Mouse (Mus musculus): Measurements from ENCODE around the gene Kif23.

Kif23 gene

DNA sequence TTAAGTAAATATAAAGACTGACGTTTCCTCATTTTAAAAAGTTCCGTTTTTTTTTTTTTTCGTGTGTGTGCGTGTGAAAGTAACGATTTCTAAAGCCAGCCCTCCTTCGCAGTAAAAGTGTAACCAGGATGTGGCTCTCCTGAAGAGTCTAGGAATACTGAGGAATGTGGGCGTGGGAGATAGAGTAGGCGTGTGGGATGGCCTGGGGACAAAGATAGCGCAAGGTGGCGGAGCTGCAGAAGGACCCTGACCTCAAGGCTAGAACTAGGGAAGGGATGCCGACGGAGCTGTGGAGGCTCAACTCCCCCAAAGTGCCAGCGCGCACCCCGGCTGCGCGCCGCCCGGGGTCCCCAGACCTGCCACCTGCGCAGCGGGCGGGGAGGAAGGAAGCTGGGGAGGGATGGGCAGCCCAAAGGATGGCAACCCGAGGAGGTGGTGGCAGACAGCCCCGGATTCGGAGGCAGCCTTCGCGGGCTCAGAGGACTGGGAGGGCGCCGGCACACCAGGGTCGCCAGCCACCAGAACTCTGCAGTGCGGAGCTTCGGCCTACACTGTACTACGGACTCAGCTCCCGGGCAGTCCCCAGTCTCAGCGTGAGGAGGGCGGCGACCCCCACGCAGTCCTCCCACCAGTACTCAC is 482 bp downstream of the Kif23 start:
- peak; percentile 28 for DNase-seq

DNA sequence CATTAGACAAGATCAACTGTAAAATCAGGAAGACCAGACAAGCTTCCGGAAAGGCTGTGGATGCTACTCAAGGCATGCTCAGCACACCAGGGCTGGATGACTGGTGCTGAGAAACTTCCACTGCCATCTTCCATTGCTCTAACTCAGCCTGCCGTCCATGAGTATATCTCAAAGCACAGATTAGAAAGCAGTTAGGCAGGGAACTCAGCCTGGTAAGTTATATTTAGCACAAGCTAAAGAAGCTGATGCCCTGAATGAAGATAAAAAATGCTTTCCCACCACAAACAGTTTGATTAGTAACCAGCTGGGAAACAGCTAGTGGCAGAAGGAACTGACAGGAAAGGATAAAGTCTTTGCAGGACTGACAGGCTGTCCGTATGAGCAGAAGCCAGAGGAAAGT is 5.5 kb downstream of the Kif23 start:
- no peak for DNase-seq

DNA sequence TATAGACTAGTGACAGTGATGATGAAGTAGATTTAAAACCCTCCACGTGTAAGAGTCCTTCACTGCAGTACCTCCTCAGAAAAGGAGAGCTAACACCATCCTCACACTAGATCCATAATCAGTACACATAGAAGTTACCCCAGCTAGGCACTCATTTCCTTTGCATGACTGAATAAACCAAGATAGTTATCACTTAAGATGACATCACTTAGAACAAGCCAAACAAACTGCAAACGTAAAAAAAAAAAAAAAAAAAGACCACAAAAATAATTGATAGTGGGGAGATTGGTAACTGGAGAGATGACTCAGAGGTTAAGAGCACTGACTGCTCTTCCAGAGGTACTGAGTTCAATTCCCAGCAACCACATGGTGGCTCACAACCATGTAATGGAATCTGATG is 13.2 kb downstream of the Kif23 start:
- DNase-seq, result no peak

DNA sequence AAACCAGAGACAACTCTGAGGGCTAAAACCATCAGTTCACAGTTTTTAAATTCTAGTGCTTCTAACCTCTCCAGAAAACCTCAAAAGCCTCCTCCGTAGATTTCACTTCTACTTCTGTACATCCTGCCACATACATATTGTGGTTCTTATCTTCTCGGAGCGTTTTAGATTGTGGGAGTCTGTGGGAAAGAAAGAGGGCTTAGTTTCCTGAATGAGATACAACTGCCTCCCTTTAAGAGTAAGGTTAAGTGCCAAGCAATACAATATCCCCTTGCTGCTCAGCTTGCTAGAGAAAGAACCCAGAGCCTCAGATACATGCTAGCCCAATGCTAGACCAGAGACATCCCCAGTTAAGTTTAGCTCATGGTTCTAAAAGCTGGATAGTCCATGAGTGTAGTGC is 14.6 kb downstream of the Kif23 start:
- no peak for DNase-seq

DNA sequence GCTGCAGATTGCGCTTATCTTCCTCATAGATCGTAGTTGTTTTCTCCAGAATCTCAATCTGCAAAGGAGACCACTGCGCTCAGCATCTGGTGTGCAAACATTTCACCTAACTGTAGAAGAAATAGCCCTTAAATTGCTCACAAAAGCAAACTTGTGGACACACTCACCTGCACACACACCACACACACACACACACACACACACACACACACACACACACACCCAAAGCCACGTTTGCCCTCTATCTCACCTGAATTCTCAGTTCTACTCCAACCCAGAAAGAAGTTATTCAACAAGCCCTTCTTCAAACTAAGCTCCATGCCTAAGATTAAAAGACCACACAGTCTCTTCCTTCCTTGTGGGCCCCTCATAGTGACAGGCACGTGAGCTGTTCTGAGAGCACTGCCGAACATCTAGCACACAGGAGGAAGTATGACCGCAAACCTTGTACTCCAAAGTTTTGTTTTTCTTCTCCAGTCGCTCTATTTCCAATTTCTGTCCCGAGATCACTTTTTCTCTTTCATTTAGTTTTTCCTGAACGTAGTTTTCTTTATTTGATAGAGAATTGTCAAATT is 21.4 kb downstream of the Kif23 start:
- DNase-seq, result no peak

DNA sequence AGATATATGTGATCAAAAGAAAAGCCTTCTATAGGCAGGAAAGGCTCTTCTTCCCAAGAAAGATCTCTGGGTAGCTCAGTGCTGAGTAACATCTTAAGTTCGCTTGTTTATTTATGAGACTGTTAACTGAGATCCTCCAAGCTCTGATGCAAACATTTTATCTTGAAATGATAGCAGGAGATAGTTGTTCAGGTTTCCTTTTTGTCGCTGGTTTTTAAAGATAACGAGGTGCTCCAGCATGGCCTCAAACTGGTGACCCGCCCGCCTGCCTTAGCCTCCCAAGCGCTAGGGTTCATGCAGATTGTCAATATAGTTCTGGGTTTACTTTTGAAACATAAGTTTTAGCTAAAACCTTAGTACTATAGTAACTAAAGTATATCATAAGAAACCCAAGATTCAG is 26.2 kb downstream of the Kif23 start:
- no peak for DNase-seq

DNA sequence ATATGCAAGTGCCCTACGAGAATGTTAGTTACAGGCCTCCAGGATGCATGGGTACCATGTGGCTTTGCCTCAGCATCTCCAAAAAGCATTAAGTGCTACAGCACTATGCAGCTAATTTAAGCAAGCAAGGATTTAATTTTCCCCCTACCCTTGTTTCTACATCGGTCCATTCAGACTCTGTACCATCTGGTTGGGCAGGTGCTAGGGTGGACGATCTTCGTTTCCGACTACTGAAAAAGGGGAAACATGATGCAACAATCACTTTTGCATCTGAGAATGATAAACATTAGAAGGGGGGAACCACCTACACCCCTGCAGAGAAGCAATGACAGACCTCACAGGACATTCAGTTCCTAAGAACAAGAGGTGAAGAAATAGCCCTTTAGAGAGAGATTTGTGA is 27.1 kb downstream of the Kif23 start:
- DNase-seq, result no peak

DNA sequence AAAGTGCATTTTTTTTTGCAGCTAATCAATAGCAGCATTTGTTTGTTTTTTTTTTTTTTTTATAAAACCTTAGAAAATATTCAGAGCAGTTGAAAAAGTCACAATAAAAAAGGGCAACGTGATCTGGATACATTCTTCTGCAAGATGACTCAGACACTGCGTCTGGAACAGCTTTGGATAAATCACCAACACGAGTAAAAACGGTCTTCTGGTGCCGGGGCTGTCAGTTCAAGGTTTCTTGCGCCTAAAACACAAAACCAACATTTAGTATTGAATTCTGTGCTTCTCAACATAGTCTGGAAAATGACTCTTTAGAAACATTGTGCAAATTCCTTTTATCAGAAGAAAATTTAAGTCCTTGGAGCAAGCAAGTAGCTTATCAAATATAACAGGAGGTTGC is 29.1 kb downstream of the Kif23 start:
- DNase-seq, result no peak

DNA sequence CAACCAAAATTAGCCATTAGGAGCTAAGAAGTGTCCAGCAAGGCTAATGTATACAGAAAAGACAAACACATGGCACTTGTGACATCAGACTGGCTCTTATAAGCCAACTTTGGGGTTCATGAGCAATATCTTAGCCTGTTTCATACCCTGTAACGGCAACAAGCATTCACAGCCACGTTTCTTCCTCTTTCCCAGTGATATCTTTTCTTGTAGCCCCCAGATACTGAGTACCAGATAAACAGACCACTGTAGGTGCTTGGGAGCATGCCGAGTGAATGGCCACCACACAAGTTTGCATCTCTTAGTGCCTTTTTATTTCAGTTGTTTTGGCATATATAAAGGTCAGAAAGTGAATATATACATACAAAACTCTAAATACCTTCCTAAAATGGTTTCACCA is 29.6 kb downstream of the Kif23 start:
- no peak for DNase-seq

DNA sequence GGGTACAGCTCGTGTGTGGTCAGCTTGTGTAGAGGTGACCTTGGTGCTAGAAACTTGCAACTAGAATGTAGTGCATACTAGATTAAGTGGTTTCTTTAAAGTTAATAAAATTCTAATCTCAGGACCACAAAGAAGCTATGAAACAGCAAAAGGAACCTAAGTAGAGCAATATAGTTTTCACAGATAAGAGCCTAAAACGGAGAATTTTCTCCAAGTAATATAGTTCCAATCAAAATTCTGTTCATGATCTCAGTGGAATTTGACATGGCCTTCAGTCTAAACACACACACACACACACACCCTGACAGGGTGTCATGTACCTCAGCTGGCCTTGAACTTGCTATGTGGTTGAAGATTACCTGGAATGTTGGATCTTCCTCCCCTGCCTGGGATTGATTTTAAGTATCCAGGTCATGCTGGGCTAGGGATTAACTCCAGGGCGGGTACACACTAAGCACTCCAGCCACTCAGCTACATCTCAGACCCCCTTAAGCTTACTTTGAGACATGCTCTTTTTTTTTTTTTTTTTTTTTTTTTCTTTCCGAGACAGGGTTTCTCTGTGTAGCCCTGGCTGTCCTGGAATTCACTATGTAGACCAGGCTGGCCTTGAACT is 31.1 kb downstream of the Kif23 start:
- no peak for DNase-seq

DNA sequence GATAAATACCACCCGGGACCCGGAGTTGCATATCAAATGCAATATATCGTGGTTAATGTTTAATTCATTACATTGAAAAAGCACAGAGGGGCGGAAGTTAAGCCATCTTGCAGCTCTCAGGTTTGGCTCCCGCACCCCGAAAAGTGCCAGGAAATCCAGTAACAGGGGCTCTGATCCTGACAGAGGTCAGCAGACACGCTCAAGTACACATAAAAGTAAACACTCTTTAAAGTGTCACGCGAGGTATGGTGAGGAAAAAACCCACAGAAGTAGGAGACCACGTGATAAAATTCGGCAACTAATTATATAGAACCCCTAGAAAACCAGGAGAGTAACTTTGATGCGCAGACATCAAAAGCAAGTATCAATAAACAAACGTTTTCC is 31.7 kb downstream of the Kif23 start:
- DNase-seq, result no peak

DNA sequence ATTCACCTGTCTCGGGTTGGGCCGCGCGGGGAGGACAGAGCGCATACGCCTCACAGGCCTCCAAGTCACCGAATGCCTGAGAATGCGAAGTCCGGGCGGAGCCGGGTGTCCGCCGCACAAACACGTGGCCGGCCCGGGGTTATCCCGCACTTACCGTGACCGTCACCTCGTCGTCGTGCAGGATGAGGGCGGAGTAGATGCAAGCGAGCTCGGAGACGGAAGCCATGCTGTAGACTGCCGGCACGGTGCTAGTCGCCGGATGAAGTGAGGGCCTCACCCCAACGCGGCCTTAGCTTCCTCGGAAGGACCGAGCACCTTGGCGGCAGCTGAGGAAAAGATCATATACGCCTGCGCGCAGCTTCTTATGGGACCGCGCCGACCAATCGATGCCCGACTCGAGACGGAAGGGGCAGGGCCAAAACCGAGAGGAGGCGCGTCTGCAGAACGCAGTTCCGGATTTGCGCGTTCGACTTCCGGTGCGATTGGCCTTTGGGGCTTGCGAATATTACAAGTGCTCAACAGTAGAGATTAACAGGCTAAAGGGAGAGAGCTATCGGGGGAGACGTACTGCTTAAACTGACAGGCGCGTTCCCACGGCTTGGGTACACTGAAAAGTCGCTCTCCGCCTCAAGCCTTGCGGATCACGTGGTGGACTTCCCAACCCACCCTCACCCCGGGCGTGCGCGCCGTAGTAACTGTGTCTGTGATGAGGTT is 32.2 kb downstream of the Kif23 start, which contains the start of gene Rplp1:
Gene Rplp1, minus strand, starts transcription at position 340 of the 714 bp plus-strand sequence.
- DNase-seq, result peak; percentile 97

DNA sequence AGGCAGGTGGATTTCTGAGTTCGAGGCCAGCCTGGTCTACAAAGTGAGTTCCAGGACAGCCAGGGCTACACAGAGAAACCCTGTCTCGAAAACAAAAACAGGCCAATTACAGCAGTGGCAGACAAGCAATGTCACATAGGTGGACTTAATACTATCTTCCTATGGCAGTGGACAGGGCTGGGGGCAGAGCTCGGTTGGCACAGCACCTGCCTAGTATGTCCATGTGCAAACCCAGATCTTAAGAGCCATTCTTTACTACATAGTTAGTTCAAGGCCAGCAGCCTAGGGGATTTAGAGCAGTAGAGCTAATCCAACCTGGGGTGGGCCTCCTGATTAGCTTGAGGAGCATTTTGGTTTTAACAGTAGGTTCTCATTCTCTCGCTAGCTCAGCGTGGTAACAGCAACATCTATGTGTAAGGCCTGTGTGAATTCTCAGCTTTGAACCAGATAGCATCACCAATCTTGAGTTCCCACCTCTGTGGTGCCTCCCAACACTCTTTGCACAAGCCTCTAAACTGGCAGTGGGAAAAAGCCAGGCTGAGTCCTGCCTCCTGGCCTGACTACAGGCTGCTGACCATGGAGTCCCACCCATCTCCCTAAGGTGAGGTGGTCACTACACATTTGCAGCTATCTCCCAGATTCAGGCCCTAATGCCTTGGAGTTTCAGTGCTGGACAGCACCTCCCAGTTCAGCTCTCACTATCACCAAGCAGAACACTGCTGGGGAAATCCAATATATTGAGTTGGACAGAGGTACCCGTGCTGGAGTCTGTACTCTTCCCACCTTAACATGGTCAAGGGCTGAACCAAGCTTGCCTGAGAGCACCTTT is 35.1 kb downstream of the Kif23 start:
- no peak for DNase-seq

DNA sequence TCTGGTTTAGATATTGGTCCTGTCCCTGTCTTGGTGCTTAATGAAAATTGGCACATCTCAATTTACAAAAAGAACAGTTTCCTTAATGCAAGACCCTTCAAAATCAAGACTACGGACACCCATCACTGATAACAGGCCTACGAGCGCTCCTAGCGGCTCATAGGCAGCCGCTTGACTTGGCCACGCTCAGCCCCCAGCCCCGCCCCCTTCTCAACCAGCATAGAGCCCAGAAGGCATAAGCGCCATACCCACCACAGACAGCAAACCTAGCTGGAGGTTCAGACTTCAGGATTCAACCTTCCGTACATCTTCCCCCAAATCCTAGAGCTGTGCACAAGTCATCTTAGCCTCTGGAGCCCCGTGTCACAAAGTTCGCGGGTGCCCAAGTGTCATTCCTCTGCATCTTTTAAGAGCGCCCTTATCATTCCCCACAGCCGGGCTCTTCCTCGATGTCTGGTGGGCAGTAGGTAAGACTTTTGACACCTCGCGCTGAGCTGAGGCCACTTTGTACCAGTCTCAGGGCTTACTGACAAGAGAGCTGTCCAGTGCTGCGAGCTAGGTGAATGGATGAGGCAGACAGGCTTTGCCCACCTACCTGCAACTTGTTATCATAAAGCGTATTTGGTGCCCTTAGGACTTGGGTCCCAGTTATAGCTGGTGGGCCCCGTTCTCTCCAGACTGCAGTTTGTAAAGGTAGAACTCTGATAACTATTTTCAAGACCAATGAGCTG is 35.9 kb downstream of the Kif23 start:
- no peak for DNase-seq

DNA sequence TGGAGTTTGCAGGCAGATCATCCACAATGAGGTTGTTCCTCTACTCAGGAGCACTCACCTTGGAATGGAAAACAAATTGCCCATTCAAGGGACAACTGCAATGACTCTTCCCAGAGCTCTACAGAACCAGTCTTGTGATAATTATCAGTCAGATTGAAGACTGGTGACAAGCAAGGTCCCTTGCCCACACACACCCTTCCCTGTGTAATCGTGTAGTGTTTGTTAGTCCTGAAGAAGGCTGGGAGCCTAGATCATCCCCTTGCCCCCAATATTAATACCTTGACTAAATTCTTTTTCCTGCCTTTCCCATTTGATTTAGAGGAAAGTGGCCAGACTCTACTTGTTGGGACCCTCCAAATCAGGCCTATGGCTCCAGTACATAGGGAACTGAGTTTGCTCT is 36.9 kb downstream of the Kif23 start:
- DNase-seq, result no peak

DNA sequence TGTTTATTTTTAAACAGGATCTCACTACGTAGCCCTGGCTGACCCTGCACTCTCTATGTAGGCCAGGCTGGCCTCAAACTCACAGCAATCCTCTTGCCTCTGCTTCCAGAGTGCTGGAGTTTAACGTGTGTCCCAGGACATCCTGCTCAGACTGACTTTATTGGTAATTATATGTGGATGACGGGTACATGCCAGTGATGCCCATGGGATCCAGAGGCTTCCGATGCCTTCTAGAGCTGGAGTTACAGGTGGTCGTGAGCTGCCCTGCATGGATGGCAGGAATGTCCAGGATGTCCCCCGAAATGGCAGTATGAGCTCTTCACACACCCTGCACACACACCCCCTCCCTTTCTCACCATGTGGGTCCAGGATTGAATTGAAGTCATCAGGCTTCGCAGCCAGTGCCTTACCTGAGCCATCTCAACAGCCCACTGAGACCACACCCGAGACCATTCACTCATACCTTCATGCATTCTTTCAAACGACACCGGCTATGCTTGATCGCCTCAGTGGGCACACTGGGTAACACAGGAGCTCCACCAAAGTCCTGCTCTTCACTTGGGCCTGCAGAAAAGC is 37.7 kb downstream of the Kif23 start:
- no peak for DNase-seq

DNA sequence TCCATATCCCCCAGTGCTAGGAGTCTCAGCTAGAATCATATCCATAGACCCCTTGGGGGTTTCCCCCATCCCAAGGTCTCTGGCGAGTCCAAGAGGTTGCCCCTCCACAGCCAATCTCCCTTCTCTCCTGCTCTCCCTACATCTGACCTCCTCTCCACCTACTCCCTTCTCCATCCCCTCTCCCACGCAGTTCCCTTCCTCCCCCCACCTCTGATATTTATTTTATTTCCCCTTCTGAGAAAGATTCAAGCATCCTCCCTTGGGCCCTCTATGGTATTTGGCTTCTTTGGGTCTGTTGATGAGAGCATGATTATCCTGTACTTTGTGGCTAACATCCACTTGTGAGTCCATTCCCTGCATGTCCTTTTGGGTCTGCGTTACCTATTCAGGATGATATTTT is 38.2 kb downstream of the Kif23 start:
- DNase-seq, result no peak

DNA sequence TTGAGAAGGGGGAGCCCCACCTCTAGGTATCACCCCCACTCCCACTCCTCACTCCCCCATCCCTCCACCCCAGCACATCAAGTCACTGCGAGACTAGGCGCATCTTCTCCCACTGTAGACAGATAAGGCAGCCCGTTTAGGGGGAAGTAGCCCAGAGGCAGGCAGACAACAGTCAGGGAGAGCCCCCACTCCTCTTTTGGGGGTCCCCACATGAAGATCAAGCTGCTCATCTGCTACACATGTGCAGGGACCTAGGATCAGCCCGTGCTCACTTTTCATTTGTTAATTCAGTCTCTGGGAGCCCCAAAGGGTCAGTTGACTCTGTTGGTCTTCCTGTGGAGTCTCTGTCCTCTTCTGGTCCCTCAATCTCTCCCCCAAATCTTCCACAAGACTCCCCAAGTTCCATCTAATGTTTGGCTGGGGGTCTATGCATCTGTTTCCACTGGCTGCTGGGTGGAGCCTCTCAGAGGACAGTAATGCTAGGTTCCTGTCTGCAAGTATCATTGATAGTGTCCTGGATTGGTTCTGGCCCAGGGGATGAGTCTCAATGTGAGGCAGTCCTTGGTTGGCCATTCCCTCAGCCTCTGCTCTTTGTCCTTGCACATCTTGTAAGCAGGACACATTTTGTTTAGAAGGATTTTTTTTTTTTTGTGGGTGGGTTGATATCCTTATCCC is 38.8 kb downstream of the Kif23 start:
- no peak for DNase-seq

DNA sequence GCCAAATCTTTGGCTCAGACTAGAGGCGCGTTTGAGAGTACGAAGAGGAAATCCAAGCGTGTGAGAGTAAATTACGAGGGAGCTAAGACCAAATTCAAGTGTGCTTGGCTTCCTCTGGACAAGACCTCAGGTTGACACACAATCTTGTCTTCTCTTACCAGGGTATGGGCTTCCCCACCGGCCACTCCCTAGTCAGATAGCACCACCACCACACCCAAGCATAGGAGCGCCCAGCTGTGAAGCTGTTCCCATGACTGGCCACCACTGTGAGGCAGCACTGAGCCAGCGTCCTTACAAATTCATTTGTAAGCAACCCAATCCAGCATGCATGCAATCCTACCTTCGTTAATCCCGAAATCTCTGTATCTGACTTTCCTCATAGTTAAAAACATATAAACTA is 39.7 kb downstream of the Kif23 start:
- peak; percentile 47 for DNase-seq

DNA sequence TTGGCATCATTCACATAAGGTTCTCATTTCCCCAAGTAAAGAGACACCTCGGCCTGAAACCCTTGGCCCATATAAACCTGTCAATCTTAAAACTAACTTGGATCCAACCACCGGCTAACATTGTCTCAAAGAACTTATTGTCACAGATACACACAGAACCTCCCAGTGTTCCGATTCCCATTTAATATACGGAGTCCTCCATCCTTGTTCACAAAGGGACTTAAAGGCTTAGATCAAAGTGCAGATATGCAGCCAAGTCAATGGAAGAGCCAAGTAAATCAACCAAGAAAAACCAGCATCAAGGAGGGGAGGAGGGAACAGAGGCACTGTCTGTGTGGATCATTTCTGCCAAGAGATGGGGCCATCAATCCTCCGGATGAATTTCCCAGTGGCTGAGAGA is 41.0 kb downstream of the Kif23 start:
- no peak for DNase-seq

DNA sequence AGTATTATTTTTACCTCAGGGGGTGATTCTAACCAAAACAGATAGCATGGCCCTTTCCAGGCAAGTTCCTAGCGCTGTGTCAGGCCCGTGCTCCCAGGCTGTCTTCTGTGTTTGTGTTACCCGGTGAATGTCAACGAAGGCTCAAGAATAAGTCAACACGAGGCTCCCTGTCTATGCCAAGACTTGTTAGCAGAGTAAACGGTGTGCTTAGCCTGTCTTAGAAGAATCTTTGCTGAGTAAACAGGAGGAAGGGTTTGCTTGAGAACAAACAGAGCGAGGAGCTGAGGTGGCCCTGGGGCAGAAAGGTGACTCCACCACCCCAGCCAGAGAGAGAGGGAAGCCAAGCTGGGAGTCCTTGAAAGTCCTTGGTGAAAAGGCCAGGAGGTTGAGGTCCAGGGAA is 42.4 kb downstream of the Kif23 start:
- DNase-seq, result no peak

DNA sequence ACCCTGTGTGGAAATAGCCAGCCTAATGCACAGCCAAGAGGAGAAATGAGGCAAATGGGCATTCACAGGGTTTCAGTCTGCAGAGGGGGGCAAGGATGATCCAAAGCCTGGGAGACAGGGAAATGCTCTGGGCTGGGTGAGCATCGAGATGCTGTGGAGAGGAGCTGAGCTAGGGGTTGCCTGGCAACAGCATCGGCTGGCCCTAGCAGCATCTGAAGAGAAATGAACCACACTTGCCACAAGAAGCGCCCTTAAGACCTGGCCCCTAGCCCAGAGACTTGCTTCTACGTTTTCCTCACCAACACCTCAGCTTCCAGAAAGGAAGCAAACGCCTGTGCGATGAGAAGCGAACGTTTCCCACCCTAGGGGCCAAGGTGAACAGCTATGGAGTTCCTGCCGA is 44.1 kb downstream of the Kif23 start:
- no peak for DNase-seq

Data from kidney, adult 18-20 months (tissue).